Mouse (Mus musculus): ENCODE results near the gene Pecam1. TPM values are rescaled to one million over a fixed set of nuclear protein-coding genes. Genes with fewer than 3 reads are reported as not detected.
"Not testable (repeated sequence)": the region's sequence is repeated elsewhere in the genome, so short reads cannot be mapped to it uniquely, and the experiment has no call there.

Pecam1 gene
- polyA plus RNA-seq, 1 experiment from 2014 or later: 18.3 TPM

- not testable (repeated sequence) for H3K9me3 ChIP-seq, H3K27ac ChIP-seq
- WGBS: 95% methylated on average over 8 of the region's 8 CpGs
Measured at GRCm38 (mm10) chr11:106740724-106741123, 9.7 kb downstream of the Pecam1 start.

GRCm38 (mm10) chr11:106739116-106739515 lies 11.3 kb downstream of the Pecam1 start:
- H3K4me1 ChIP-seq (replicated peaks): peaks cover 28% of the 10 kb centered on the region
- no peaks in the 10 kb centered on the region for H3K9me3 ChIP-seq
- DNase-seq (ENCODE audit: low spot score): no peak
- no peaks in the 10 kb centered on the region for H3K36me3 ChIP-seq
- no peak overlapping the region for H3K4me3 ChIP-seq
- 97% methylated on average over 2 of the region's 2 CpGs for WGBS
- peaks cover 9% of the 10 kb centered on the region for H3K27me3 ChIP-seq (ENCODE audit: insufficient read depth, poor library complexity, severe bottlenecking)
- no peak overlapping the region for H3K27ac ChIP-seq

More at GRCm38 (mm10) chr11:106740724-106741123, 9.7 kb downstream of the Pecam1 start:
- H3K4me1 ChIP-seq (replicated peaks): peaks cover 28% of the 10 kb centered on the region
- not testable (repeated sequence) for H3K36me3 ChIP-seq; H3K27me3 ChIP-seq (ENCODE audit: insufficient read depth, poor library complexity, severe bottlenecking); DNase-seq (ENCODE audit: low spot score); H3K4me3 ChIP-seq

- 0 out of 2 replicates have a peak overlapping the region, but pooled peaks have one; percentile 6 for H3K4me3 ChIP-seq
- peaks cover 28% of the 10 kb centered on the region for H3K4me1 ChIP-seq (replicated peaks)
- H3K36me3 ChIP-seq: no peaks in the 10 kb centered on the region
- peak overlapping the region; percentile 78 for H3K27ac ChIP-seq
- peaks cover 9% of the 10 kb centered on the region for H3K27me3 ChIP-seq (ENCODE audit: insufficient read depth, poor library complexity, severe bottlenecking)
- DNase-seq (ENCODE audit: low spot score): peak; percentile 34
- H3K9me3 ChIP-seq: no peaks in the 10 kb centered on the region
- 15% methylated on average over 12 of the region's 12 CpGs for WGBS
Measured at GRCm38 (mm10) chr11:106737178-106737621, 13.2 kb downstream of the Pecam1 start.

- H3K4me3 ChIP-seq: no peak overlapping the region
- peaks cover 9% of the 10 kb centered on the region for H3K27me3 ChIP-seq (ENCODE audit: insufficient read depth, poor library complexity, severe bottlenecking)
- no peak for DNase-seq (ENCODE audit: low spot score)
- peaks cover 25% of the 10 kb centered on the region for H3K4me1 ChIP-seq (replicated peaks)
- 48% methylated on average over 3 of the region's 3 CpGs for WGBS
- H3K27ac ChIP-seq: peak overlapping the region; percentile 78
- H3K9me3 ChIP-seq: no peaks in the 10 kb centered on the region
- H3K36me3 ChIP-seq: no peaks in the 10 kb centered on the region
Measured at GRCm38 (mm10) chr11:106736614-106737013, 13.8 kb downstream of the Pecam1 start.

- Histone ChIP-seq H3K4me1 (replicated peaks) (peaks cover 15% of the 10 kb centered on the region), H3K27ac (no peak overlapping the region), H3K36me3 (no peaks in the 10 kb centered on the region), H3K4me3 (no peak overlapping the region), H3K9me3 (0 out of 2 replicates have a peak, but pooled peaks cover 3% of the 10 kb centered on the region), H3K27me3 (ENCODE audit: insufficient read depth, poor library complexity, severe bottlenecking) (no peaks in the 10 kb centered on the region)
- no peak for DNase-seq (ENCODE audit: low spot score)
- WGBS: 89% methylated on average over 4 of the region's 4 CpGs
Measured at GRCm38 (mm10) chr11:106730714-106731113, 19.7 kb downstream of the Pecam1 start.

GRCm38 (mm10) chr11:106729656-106730055 lies 20.8 kb downstream of the Pecam1 start:
- Histone ChIP-seq H3K4me1 (replicated peaks) (peaks cover 15% of the 10 kb centered on the region), H3K27ac (no peak overlapping the region), H3K4me3 (no peak overlapping the region), H3K36me3 (no peaks in the 10 kb centered on the region), H3K9me3 (0 out of 2 replicates have a peak, but pooled peaks cover 3% of the 10 kb centered on the region), H3K27me3 (ENCODE audit: insufficient read depth, poor library complexity, severe bottlenecking) (no peaks in the 10 kb centered on the region)
- WGBS: 94% methylated on average over 1 of the region's 1 CpGs
- no peak for DNase-seq (ENCODE audit: low spot score)

- WGBS: 85% methylated on average over 10 of the region's 10 CpGs
- H3K4me1 ChIP-seq (replicated peaks): peaks cover 15% of the 10 kb centered on the region
- no peaks in the 10 kb centered on the region for H3K27me3 ChIP-seq (ENCODE audit: insufficient read depth, poor library complexity, severe bottlenecking)
- no peak for DNase-seq (ENCODE audit: low spot score)
- peak overlapping the region; percentile 40; the same call in 1 of the 2 replicates for H3K27ac ChIP-seq
- H3K4me3 ChIP-seq: no peak overlapping the region
- H3K9me3 ChIP-seq: 0 out of 2 replicates have a peak, but pooled peaks cover 3% of the 10 kb centered on the region
- H3K36me3 ChIP-seq: no peaks in the 10 kb centered on the region
Measured at GRCm38 (mm10) chr11:106728402-106729366, 21.7 kb downstream of the Pecam1 start.

GRCm38 (mm10) chr11:106727967-106728366 lies 22.5 kb downstream of the Pecam1 start:
- WGBS: 47% methylated on average over 5 of the region's 5 CpGs
- H3K9me3 ChIP-seq: 0 out of 2 replicates have a peak, but pooled peaks cover 3% of the 10 kb centered on the region
- no peaks in the 10 kb centered on the region for H3K27me3 ChIP-seq (ENCODE audit: insufficient read depth, poor library complexity, severe bottlenecking)
- H3K4me1 ChIP-seq (replicated peaks): peaks cover 18% of the 10 kb centered on the region
- no peaks in the 10 kb centered on the region for H3K36me3 ChIP-seq
- H3K27ac ChIP-seq: peak overlapping the region; percentile 40; the same call in 1 of the 2 replicates
- no peak for DNase-seq (ENCODE audit: low spot score)
- no peak overlapping the region for H3K4me3 ChIP-seq

GRCm38 (mm10) chr11:106724916-106725235 lies 25.6 kb downstream of the Pecam1 start:
- DNase-seq (ENCODE audit: low spot score); H3K9me3 ChIP-seq; H3K36me3 ChIP-seq; H3K27ac ChIP-seq; H3K4me3 ChIP-seq; H3K27me3 ChIP-seq (ENCODE audit: insufficient read depth, poor library complexity, severe bottlenecking): not testable (repeated sequence)
- 96% methylated on average over 9 of the region's 9 CpGs for WGBS
- H3K4me1 ChIP-seq (replicated peaks): peaks cover 23% of the 10 kb centered on the region

GRCm38 (mm10) chr11:106724176-106724915 lies 26.1 kb downstream of the Pecam1 start:
- Histone ChIP-seq H3K36me3 (no peaks in the 10 kb centered on the region), H3K27ac (no peak overlapping the region), H3K27me3 (ENCODE audit: insufficient read depth, poor library complexity, severe bottlenecking) (no peaks in the 10 kb centered on the region), H3K4me3 (no peak overlapping the region), H3K9me3 (no peaks in the 10 kb centered on the region), H3K4me1 (replicated peaks) (peaks cover 23% of the 10 kb centered on the region)
- 87% methylated on average over 10 of the region's 10 CpGs for whole genome bisulfite sequencing
- no peak for DNase-seq (ENCODE audit: low spot score)

- Histone ChIP-seq H3K4me3 (no peak overlapping the region), H3K4me1 (replicated peaks) (peaks cover 22% of the 10 kb centered on the region), H3K36me3 (no peaks in the 10 kb centered on the region), H3K27me3 (ENCODE audit: insufficient read depth, poor library complexity, severe bottlenecking) (no peaks in the 10 kb centered on the region), H3K27ac (no peak overlapping the region), H3K9me3 (no peaks in the 10 kb centered on the region)
- DNase-seq (ENCODE audit: low spot score): no peak
- 80% methylated on average over 15 of the region's 15 CpGs for WGBS
Measured at GRCm38 (mm10) chr11:106723611-106724125, 26.8 kb downstream of the Pecam1 start.

GRCm38 (mm10) chr11:106722831-106723361 lies 27.5 kb downstream of the Pecam1 start:
- Histone ChIP-seq H3K9me3 (no peaks in the 10 kb centered on the region), H3K27ac (0 out of 2 replicates have a peak overlapping the region, but pooled peaks have one; percentile 24), H3K36me3 (no peaks in the 10 kb centered on the region), H3K4me3 (no peak overlapping the region), H3K27me3 (ENCODE audit: insufficient read depth, poor library complexity, severe bottlenecking) (no peaks in the 10 kb centered on the region), H3K4me1 (replicated peaks) (peaks cover 14% of the 10 kb centered on the region)
- DNase-seq (ENCODE audit: low spot score): no peak
- WGBS: 28% methylated on average over 7 of the region's 7 CpGs
